Mouse (Mus musculus) intestine, postnatal 0 days (tissue): ENCODE results near the gene Crybb3. TPM values are rescaled to one million over a fixed set of nuclear protein-coding genes. Genes with fewer than 3 reads are reported as not detected.
A peak's percentile ranks its signal among the peaks of the same experiment; 100 is the strongest.

Experiments used
- ATAC-seq: fragments of 200-750 bp; cut with Nextera tagmentation; 2 replicates; pipeline ENCODE4 v1.8.0; 2017; ENCODE audit warnings: mild to moderate bottlenecking, moderate TSS enrichment, moderate library complexity
- H3K27ac ChIP-seq: fragments of 300-500 bp; sonication (generic); 2 replicates; pipeline ENCODE4 v1.5.1; 2014; ENCODE audit warnings: mild to moderate bottlenecking, low read depth, low read length, moderate library complexity
- H3K27me3 ChIP-seq: fragments of 300-500 bp; sonication (generic); replicated peaks from 2 replicates; pipeline ENCODE4 v1.6.1; 2014; ENCODE audit warnings: low read length, mixed read lengths; ENCODE audit not compliant: control insufficient read depth, insufficient read depth
- H3K36me3 ChIP-seq: fragments of 300-500 bp; sonication (generic); 2 replicates; pipeline ENCODE4 v1.6.1; 2014; ENCODE audit warnings: mild to moderate bottlenecking, moderate library complexity; ENCODE audit not compliant: control insufficient read depth, insufficient read depth
- H3K4me1 ChIP-seq: fragments of 300-500 bp; sonication (generic); replicated peaks from 2 replicates; pipeline ENCODE4 v1.6.1; 2014; ENCODE audit warnings: antibody characterized with exemption, low read length, mixed read lengths; ENCODE audit not compliant: control insufficient read depth, insufficient read depth
- H3K4me2 ChIP-seq: fragments of 300-500 bp; sonication (generic); replicated peaks from 2 replicates; pipeline ENCODE4 v1.6.1; 2014; ENCODE audit warnings: low read depth, mild to moderate bottlenecking, moderate library complexity
- H3K4me3 ChIP-seq: fragments of 300-500 bp; sonication (generic); 2 replicates; pipeline ENCODE4 v1.5.1; 2014; ENCODE audit warnings: low read depth, low read length
- H3K9ac ChIP-seq: fragments of 300-500 bp; sonication (generic); 2 replicates; pipeline ENCODE4 v1.6.1; 2014; ENCODE audit warnings: mild to moderate bottlenecking, low read depth, low read length
- H3K9me3 ChIP-seq: fragments of 300-500 bp; sonication (generic); 2 replicates; pipeline ENCODE4 v1.6.1; 2016; ENCODE audit warnings: mixed run types; ENCODE audit not compliant: control insufficient read depth
- CTCF ChIP-seq: sonication (generic); IDR thresholded peaks from 2 replicates; pipeline ENCODE4 v1.5.1; 2016; ENCODE audit warnings: low read depth, mild to moderate bottlenecking, control low read depth, antibody characterized with exemption, moderate library complexity
- WGBS: fragments of 180-500 bp; shearing (Covaris S2); extraction: QIAGEN DNeasy Blood & Tissue Kit; methylation state at CpG from one replicate; pipeline ENCODE4 v1.1.7; 2014; 5-methylcytosine and 5-hydroxymethylcytosine counted together
- polyA plus RNA-seq: library from polyadenylated mRNA; unstranded; fragments of >200 nt; fragmentation: Nextera tagmentation; extraction: Ambion mirVana; gene quantifications from 2 replicates; pipeline ENCODE4 v1.2.1, GENCODE M21; 2015

The Crybb3 gene
- polyA plus RNA-seq, 1 experiment from 2014 or later: 1.2 TPM

DNA sequence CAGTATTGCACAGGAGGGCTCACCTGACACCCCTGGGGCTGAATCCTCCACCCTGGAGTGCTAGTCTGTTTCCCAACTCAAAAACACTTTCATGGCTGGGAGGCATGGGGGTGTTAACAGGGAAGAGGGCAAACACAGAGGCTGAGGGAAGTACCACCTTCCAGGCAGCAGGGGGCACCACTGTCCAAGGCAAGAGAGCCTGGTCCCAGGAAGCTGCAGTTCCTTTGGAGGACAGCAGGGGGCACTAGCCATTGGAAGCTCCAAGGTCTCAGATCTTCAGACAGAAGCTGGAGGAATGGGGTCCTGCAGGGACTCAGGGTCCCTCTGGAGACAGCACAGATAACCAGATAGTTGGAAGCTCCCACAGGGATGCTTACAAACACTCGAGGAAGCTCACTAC, 18.2 kb upstream of the Crybb3 start:
- Histone ChIP-seq H3K9me3 (no peaks in the 10 kb centered on the region), H3K9ac (no peak overlapping the region), H3K4me1 (no peaks in the 10 kb centered on the region), H3K4me2 (no peak overlapping the region), H3K4me3 (no peak overlapping the region), H3K27me3 (no peaks in the 10 kb centered on the region), H3K36me3 (peaks cover 60% of the 10 kb centered on the region), H3K27ac (no peak overlapping the region)
- peak; percentile 100 for TF ChIP-seq CTCF
- peak; percentile 41 for ATAC-seq
- 21% methylated on average over 1 of the region's 1 CpGs for WGBS

GRCm38 (mm10) chr5:113097551-113097950, 16.2 kb upstream of the Crybb3 start:
- ATAC-seq: no peak
- no peaks in the 10 kb centered on the region for H3K27me3 ChIP-seq
- no peak for TF ChIP-seq CTCF
- peaks cover 78% of the 10 kb centered on the region for H3K36me3 ChIP-seq
- no peak overlapping the region for H3K4me3 ChIP-seq
- no peak overlapping the region for H3K4me2 ChIP-seq
- H3K9me3 ChIP-seq: no peaks in the 10 kb centered on the region
- no peaks in the 10 kb centered on the region for H3K4me1 ChIP-seq
- no peak overlapping the region for H3K27ac ChIP-seq
- WGBS: 95% methylated on average over 17 of the region's 17 CpGs
- no peak overlapping the region for H3K9ac ChIP-seq

- Histone ChIP-seq H3K27me3 (no peaks in the 10 kb centered on the region), H3K36me3 (peaks cover 87% of the 10 kb centered on the region), H3K27ac (no peak overlapping the region), H3K9me3 (no peaks in the 10 kb centered on the region), H3K4me2 (no peak overlapping the region), H3K4me3 (no peak overlapping the region), H3K9ac (no peak overlapping the region), H3K4me1 (no peaks in the 10 kb centered on the region)
- no peak for TF ChIP-seq CTCF
- 90% methylated on average over 18 of the region's 18 CpGs for WGBS
- ATAC-seq: no peak
Measured at GRCm38 (mm10) chr5:113095456-113095855, 14.1 kb upstream of the Crybb3 start.

DNA sequence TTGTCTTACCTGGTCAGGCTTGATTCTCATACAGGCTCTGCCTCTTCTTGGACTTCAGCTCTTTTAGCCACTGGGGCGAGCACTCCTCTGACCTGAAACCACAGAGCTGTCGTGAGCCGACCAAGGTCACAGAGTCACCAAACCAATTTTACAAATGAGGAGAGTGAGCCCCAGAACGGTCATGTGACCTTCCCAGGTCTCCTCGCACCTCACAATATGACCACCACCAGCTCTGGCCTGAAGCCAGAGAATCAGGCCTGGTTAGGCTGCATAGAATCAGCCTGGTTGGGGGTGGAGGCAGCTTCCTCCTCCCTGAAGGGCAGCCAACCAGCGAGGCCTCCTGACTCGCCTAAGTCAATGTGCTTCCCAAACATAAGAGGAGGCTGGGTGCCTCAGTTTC, 11.0 kb upstream of the Crybb3 start:
- H3K27me3 ChIP-seq: no peaks in the 10 kb centered on the region
- no peaks in the 10 kb centered on the region for H3K9me3 ChIP-seq
- H3K36me3 ChIP-seq: peaks cover 84% of the 10 kb centered on the region
- no peaks in the 10 kb centered on the region for H3K4me1 ChIP-seq
- no peak overlapping the region for H3K27ac ChIP-seq
- no peak overlapping the region for H3K4me3 ChIP-seq
- no peak overlapping the region for H3K4me2 ChIP-seq
- ATAC-seq: no peak
- WGBS: 75% methylated on average over 7 of the region's 7 CpGs
- TF ChIP-seq CTCF: no peak
- no peak overlapping the region for H3K9ac ChIP-seq

- Histone ChIP-seq H3K4me1 (no peaks in the 10 kb centered on the region), H3K27ac (no peak overlapping the region), H3K4me2 (no peak overlapping the region), H3K9me3 (no peaks in the 10 kb centered on the region), H3K4me3 (no peak overlapping the region), H3K36me3 (peaks cover 72% of the 10 kb centered on the region), H3K9ac (no peak overlapping the region), H3K27me3 (no peaks in the 10 kb centered on the region)
- TF ChIP-seq CTCF: peak; percentile 86
- WGBS: 53% methylated on average over 5 of the region's 5 CpGs
- no peak for ATAC-seq
Measured at GRCm38 (mm10) chr5:113091162-113091561, 9.8 kb upstream of the Crybb3 start.

DNA sequence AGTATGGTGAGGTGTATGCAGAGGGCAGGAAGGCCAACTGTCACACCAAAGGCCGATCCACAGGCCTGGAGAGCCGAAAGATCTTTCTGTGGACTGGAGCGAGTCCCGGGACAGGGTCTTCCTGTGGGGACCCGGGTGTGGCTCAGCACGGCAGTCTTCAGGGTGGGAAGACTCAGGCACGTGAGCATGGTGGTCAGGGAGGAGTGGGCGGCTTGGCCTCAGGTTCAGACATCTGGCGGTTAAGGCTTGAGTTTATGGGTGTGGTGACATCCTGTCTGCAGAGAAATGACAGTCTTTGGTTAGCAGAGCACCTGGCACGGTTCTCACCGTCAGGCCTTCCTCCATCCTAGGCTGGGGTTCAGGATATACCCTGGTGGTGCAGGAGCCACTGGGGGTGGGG, 9.4 kb upstream of the Crybb3 start:
- no peak overlapping the region for H3K4me2 ChIP-seq
- WGBS: 64% methylated on average over 11 of the region's 11 CpGs
- no peak overlapping the region for H3K9ac ChIP-seq
- no peak overlapping the region for H3K27ac ChIP-seq
- H3K27me3 ChIP-seq: no peaks in the 10 kb centered on the region
- H3K9me3 ChIP-seq: no peaks in the 10 kb centered on the region
- H3K4me1 ChIP-seq: no peaks in the 10 kb centered on the region
- no peak for ATAC-seq
- no peak for TF ChIP-seq CTCF
- H3K36me3 ChIP-seq: peaks cover 68% of the 10 kb centered on the region
- H3K4me3 ChIP-seq: no peak overlapping the region

DNA sequence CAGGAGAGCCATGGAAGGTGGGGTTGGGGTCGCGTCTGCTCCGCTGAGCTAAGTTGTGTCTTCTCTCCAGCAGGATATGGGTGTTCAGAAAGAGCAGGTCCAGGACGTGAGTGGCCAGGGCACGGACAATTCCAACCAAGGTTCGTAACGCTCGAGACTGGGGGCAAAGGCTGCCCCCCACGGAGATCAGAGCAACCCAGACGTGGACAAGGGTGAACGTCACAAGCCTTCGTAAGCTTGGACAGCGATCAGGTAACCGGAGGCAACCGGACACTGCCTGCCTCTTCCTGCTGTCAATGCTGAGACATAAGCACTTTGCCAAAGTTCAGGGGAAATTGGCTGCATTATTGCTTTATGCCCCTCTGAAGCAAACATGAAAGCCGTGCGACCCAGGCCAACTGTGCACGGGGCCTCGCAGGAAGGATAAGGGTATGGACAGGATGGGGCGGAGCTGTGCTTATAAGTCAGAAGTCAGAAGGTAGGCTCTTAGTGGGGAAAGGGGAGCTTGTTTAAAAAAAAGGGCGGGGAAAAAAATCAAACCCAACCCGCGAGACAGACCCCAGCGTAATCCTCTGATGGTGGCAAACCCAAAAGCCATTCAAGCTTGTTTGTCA, 8.8 kb upstream of the Crybb3 start:
- Histone ChIP-seq H3K4me3 (no peak overlapping the region), H3K36me3 (peaks cover 62% of the 10 kb centered on the region), H3K27me3 (no peaks in the 10 kb centered on the region), H3K4me1 (no peaks in the 10 kb centered on the region), H3K4me2 (no peak overlapping the region), H3K9ac (no peak overlapping the region), H3K9me3 (no peaks in the 10 kb centered on the region), H3K27ac (no peak overlapping the region)
- WGBS: 62% methylated on average over 24 of the region's 24 CpGs
- ATAC-seq: no peak
- TF ChIP-seq CTCF: no peak
